Mouse (Mus musculus): ENCODE data around the gene Frmd5. TPM values are rescaled to one million over a fixed set of nuclear protein-coding genes. Genes with fewer than 3 reads are reported as not detected.

The Frmd5 gene
- polyA plus RNA-seq, 1 experiment, result 0.45 TPM

GRCm38 (mm10) chr2:121661160-121661502 is 145.8 kb downstream of the Frmd5 start:
- no peak for DNase-seq
- Histone ChIP-seq H3K36me3 (ENCODE audit: control insufficient read depth, insufficient read depth, low read length) (no peaks in the 10 kb centered on the region), H3K4me1 (ENCODE audit: control insufficient read depth, insufficient read depth, low read length) (no peaks in the 10 kb centered on the region), H3K4me3 (ENCODE audit: insufficient read depth, low read depth, low read length) (no peak overlapping the region), H3K27ac (ENCODE audit: insufficient read depth, low read depth, low read length) (no peak overlapping the region), H3K27me3 (replicated peaks; ENCODE audit: control insufficient read depth, insufficient read depth, low read length) (no peaks in the 10 kb centered on the region)
- WGBS, result 63% methylated on average over 4 of the region's 4 CpGs
- TF ChIP-seq POLR2A (IDR thresholded peaks at IDR 0.05; ENCODE audit: low read depth, low read length) (no peak), CTCF (conservative IDR thresholded peaks at IDR 0.05; ENCODE audit: insufficient read depth, insufficient read length, low read depth, low read length) (no peak)

- Histone ChIP-seq H3K27me3 (replicated peaks; ENCODE audit: control insufficient read depth, insufficient read depth, low read length) (no peaks in the 10 kb centered on the region), H3K4me3 (ENCODE audit: insufficient read depth, low read depth, low read length) (no peak overlapping the region), H3K36me3 (ENCODE audit: control insufficient read depth, insufficient read depth, low read length) (no peaks in the 10 kb centered on the region), H3K27ac (ENCODE audit: insufficient read depth, low read depth, low read length) (no peak overlapping the region), H3K4me1 (ENCODE audit: control insufficient read depth, insufficient read depth, low read length) (no peaks in the 10 kb centered on the region)
- 77% methylated on average over 6 of the region's 6 CpGs for WGBS
- no peak for TF ChIP-seq CTCF (conservative IDR thresholded peaks at IDR 0.05; ENCODE audit: insufficient read depth, insufficient read length, low read depth, low read length)
- no peak for TF ChIP-seq POLR2A (IDR thresholded peaks at IDR 0.05; ENCODE audit: low read depth, low read length)
- DNase-seq, result no peak
Observed at GRCm38 (mm10) chr2:121660461-121661159, 146.3 kb downstream of the Frmd5 start.

- TF ChIP-seq CTCF (conservative IDR thresholded peaks at IDR 0.05; ENCODE audit: insufficient read depth, insufficient read length, low read depth, low read length) (no peak), POLR2A (IDR thresholded peaks at IDR 0.05; ENCODE audit: low read depth, low read length) (no peak)
- DNase-seq, result no peak
- Histone ChIP-seq H3K4me1 (ENCODE audit: control insufficient read depth, insufficient read depth, low read length) (no peaks in the 10 kb centered on the region), H3K4me3 (ENCODE audit: insufficient read depth, low read depth, low read length) (no peak overlapping the region), H3K36me3 (ENCODE audit: control insufficient read depth, insufficient read depth, low read length) (no peaks in the 10 kb centered on the region), H3K27me3 (replicated peaks; ENCODE audit: control insufficient read depth, insufficient read depth, low read length) (no peaks in the 10 kb centered on the region), H3K27ac (ENCODE audit: insufficient read depth, low read depth, low read length) (no peak overlapping the region)
- WGBS, result 82% methylated on average over 4 of the region's 4 CpGs
Observed at GRCm38 (mm10) chr2:121659350-121659749, 147.5 kb downstream of the Frmd5 start.

- Histone ChIP-seq H3K27ac (ENCODE audit: insufficient read depth, low read depth, low read length) (no peak overlapping the region), H3K36me3 (ENCODE audit: control insufficient read depth, insufficient read depth, low read length) (no peaks in the 10 kb centered on the region), H3K27me3 (replicated peaks; ENCODE audit: control insufficient read depth, insufficient read depth, low read length) (no peaks in the 10 kb centered on the region), H3K4me3 (ENCODE audit: insufficient read depth, low read depth, low read length) (no peak overlapping the region), H3K4me1 (ENCODE audit: control insufficient read depth, insufficient read depth, low read length) (no peaks in the 10 kb centered on the region)
- no peak for DNase-seq
- TF ChIP-seq POLR2A (IDR thresholded peaks at IDR 0.05; ENCODE audit: low read depth, low read length), result no peak
- TF ChIP-seq CTCF (conservative IDR thresholded peaks at IDR 0.05; ENCODE audit: insufficient read depth, insufficient read length, low read depth, low read length), result no peak
- WGBS, result 76% methylated on average over 5 of the region's 5 CpGs
Observed at GRCm38 (mm10) chr2:121658123-121658767, 148.6 kb downstream of the Frmd5 start.

GRCm38 (mm10) chr2:121655966-121656365 is 150.9 kb downstream of the Frmd5 start:
- no peak overlapping the region for H3K27ac ChIP-seq (ENCODE audit: insufficient read depth, low read depth, low read length)
- WGBS, result 87% methylated on average over 6 of the region's 6 CpGs

GRCm38 (mm10) chr2:121655106-121655505 is 151.8 kb downstream of the Frmd5 start:
- DNase-seq, result no peak
- Histone ChIP-seq H3K4me1 (ENCODE audit: control insufficient read depth, insufficient read depth, low read length) (no peaks in the 10 kb centered on the region), H3K27ac (ENCODE audit: insufficient read depth, low read depth, low read length) (no peak overlapping the region), H3K4me3 (ENCODE audit: insufficient read depth, low read depth, low read length) (no peak overlapping the region), H3K27me3 (replicated peaks; ENCODE audit: control insufficient read depth, insufficient read depth, low read length) (no peaks in the 10 kb centered on the region), H3K36me3 (ENCODE audit: control insufficient read depth, insufficient read depth, low read length) (no peaks in the 10 kb centered on the region)
- 71% methylated on average over 8 of the region's 8 CpGs for WGBS
- TF ChIP-seq POLR2A (IDR thresholded peaks at IDR 0.05; ENCODE audit: low read depth, low read length) (no peak), CTCF (conservative IDR thresholded peaks at IDR 0.05; ENCODE audit: insufficient read depth, insufficient read length, low read depth, low read length) (no peak)

More at GRCm38 (mm10) chr2:121655966-121656365, 150.9 kb downstream of the Frmd5 start:
- TF ChIP-seq POLR2A (IDR thresholded peaks at IDR 0.05; ENCODE audit: low read depth, low read length) (no peak), CTCF (conservative IDR thresholded peaks at IDR 0.05; ENCODE audit: insufficient read depth, insufficient read length, low read depth, low read length) (no peak)
- Histone ChIP-seq H3K4me3 (ENCODE audit: insufficient read depth, low read depth, low read length) (no peak overlapping the region), H3K27me3 (replicated peaks; ENCODE audit: control insufficient read depth, insufficient read depth, low read length) (no peaks in the 10 kb centered on the region), H3K36me3 (ENCODE audit: control insufficient read depth, insufficient read depth, low read length) (no peaks in the 10 kb centered on the region), H3K4me1 (ENCODE audit: control insufficient read depth, insufficient read depth, low read length) (no peaks in the 10 kb centered on the region)
- no peak for DNase-seq

GRCm38 (mm10) chr2:121646528-121646927 is 160.4 kb downstream of the Frmd5 start:
- no peak for TF ChIP-seq CTCF (conservative IDR thresholded peaks at IDR 0.05; ENCODE audit: insufficient read depth, insufficient read length, low read depth, low read length)
- no peak for TF ChIP-seq POLR2A (IDR thresholded peaks at IDR 0.05; ENCODE audit: low read depth, low read length)
- Histone ChIP-seq H3K27me3 (replicated peaks; ENCODE audit: control insufficient read depth, insufficient read depth, low read length) (no peaks in the 10 kb centered on the region), H3K27ac (ENCODE audit: insufficient read depth, low read depth, low read length) (no peak overlapping the region), H3K4me3 (ENCODE audit: insufficient read depth, low read depth, low read length) (no peak overlapping the region), H3K36me3 (ENCODE audit: control insufficient read depth, insufficient read depth, low read length) (no peaks in the 10 kb centered on the region), H3K4me1 (ENCODE audit: control insufficient read depth, insufficient read depth, low read length) (no peaks in the 10 kb centered on the region)
- no peak for DNase-seq
- WGBS, result 64% methylated on average over 4 of the region's 4 CpGs
